Mouse (Mus musculus) liver, embryonic 12.5 days (tissue): Measurements from ENCODE around the gene Ccdc120. TPM values are rescaled to one million over a fixed set of nuclear protein-coding genes. Genes with fewer than 3 reads are reported as not detected.

Experiments
- polyA plus RNA-seq: library from polyadenylated mRNA; unstranded; fragments of >200 nt; fragmentation: Nextera tagmentation; extraction: Ambion mirVana; gene quantifications from 2 replicates; pipeline ENCODE4 v1.2.1, GENCODE M21; 2016

Ccdc120 gene
- polyA plus RNA-seq, 1 experiment from 2014 or later: 3.2 TPM

Other genes starting within 250 kb of the Ccdc120 start
- 0.14 TPM in 1 of 2 replicates, not detected in the other for gene Foxp3, start 177.3 kb downstream of the Ccdc120 start, polyA plus RNA-seq
- gene Ppp1r3f, start 176.6 kb downstream of the Ccdc120 start, polyA plus RNA-seq: 0.93 and 1.0 TPM in 2 replicates
- 26.1 and 26.2 TPM in 2 replicates for gene Ccdc22, start 145.4 kb downstream of the Ccdc120 start, polyA plus RNA-seq
- 0.04 TPM in 2 replicates for gene Cacna1f, start 143.8 kb downstream of the Ccdc120 start, polyA plus RNA-seq
- 0.41 and 0.76 TPM in 2 replicates for gene Syp, start 112.4 kb downstream of the Ccdc120 start, polyA plus RNA-seq
- 1.3 and 1.4 TPM in 2 replicates for gene Prickle3, start 93.6 kb downstream of the Ccdc120 start, polyA plus RNA-seq
- 36.2 and 37.6 TPM in 2 replicates for gene Plp2, start 79.5 kb downstream of the Ccdc120 start, polyA plus RNA-seq
- 0.04 TPM in 1 of 2 replicates, not detected in the other for gene Magix, start 69.7 kb downstream of the Ccdc120 start, polyA plus RNA-seq
- gene Gpkow, start 53.8 kb downstream of the Ccdc120 start, polyA plus RNA-seq: 18.9 and 20.8 TPM in 2 replicates
- gene Wdr45, start 36.6 kb downstream of the Ccdc120 start, polyA plus RNA-seq: 14.6 and 15.6 TPM in 2 replicates
- gene Gm45208, start 28.7 kb downstream of the Ccdc120 start, polyA plus RNA-seq: not detected in 2 replicates
- gene Praf2, start 22.5 kb downstream of the Ccdc120 start, polyA plus RNA-seq: 13.0 and 13.4 TPM in 2 replicates
- gene Tfe3, start 11.7 kb upstream of the Ccdc120 start, polyA plus RNA-seq: 14.1 and 15.1 TPM in 2 replicates
- gene Gripap1, start 38.9 kb upstream of the Ccdc120 start, polyA plus RNA-seq: 36.8 and 39.1 TPM in 2 replicates
- gene Kcnd1, start 71.4 kb upstream of the Ccdc120 start, polyA plus RNA-seq: 0.37 and 0.38 TPM in 2 replicates
- gene Otud5, start 90.5 kb upstream of the Ccdc120 start, polyA plus RNA-seq: 57.3 and 60.1 TPM in 2 replicates
- gene Pim2, start 127.4 kb upstream of the Ccdc120 start, polyA plus RNA-seq: 5.0 and 5.2 TPM in 2 replicates
- gene Slc35a2, start 133.1 kb upstream of the Ccdc120 start, polyA plus RNA-seq: 19.7 and 23.1 TPM in 2 replicates
- 65.0 and 65.2 TPM in 2 replicates for gene Pqbp1, start 148.4 kb upstream of the Ccdc120 start, polyA plus RNA-seq
- 98.3 and 98.9 TPM in 2 replicates for gene Timm17b, start 148.5 kb upstream of the Ccdc120 start, polyA plus RNA-seq
- not detected in 2 replicates for gene Gm10491, start 156.9 kb upstream of the Ccdc120 start, polyA plus RNA-seq
- gene Gm10490, start 158.6 kb upstream of the Ccdc120 start, polyA plus RNA-seq: not detected in 2 replicates
- gene Pcsk1n, start 168.9 kb upstream of the Ccdc120 start, polyA plus RNA-seq: 0.26 and 0.33 TPM in 2 replicates
- gene Eras, start 177.7 kb upstream of the Ccdc120 start, polyA plus RNA-seq: 0.17 TPM in 1 of 2 replicates, not detected in the other
- 15.4 and 15.8 TPM in 2 replicates for gene Hdac6, start 197.0 kb upstream of the Ccdc120 start, polyA plus RNA-seq
- gene Gata1, start 227.2 kb upstream of the Ccdc120 start, polyA plus RNA-seq: 148 and 156 TPM in 2 replicates